Mouse (Mus musculus) spleen, postnatal 4 days (tissue): Measurements from ENCODE around the gene Slc19a1.
A peak's percentile ranks its signal among the peaks of the same experiment; 100 is the strongest.

ENCODE experiments used
- DNase-seq, 2 experiments: peaks; one replicate each; pipeline ENCODE4 v3.0.0; 2022; ENCODE audit warnings: low spot score in 2 of 2

The Slc19a1 gene

GRCm38 (mm10) chr10:77031768-77032375 lies at the start of gene Slc19a1:
Slc19a1 (plus strand) TSS chr10:77032241.
- DNase-seq, result no peak

GRCm38 (mm10) chr10:76988586-76988985 lies 43.5 kb upstream of the Slc19a1 start:
- no peak for DNase-seq

DNA sequence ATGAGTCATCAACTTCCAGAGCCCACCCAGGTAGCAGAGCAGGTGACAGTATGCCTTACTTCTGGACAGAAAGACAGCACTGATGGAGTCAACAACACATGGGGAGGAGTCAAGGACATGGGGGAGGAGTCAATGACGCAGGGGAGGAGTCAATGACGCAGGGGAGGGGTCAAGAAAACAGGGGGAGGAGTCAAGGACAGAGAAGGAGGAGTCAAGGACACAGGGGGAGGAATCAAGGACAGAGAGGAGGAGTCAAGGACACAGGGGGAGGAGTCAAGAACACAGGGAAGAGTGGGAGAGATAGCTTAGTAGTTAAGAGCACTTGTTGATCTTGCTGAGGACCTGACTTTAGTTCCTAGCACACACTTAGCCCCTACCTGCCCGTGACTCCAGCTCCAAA lies 39.6 kb upstream of the Slc19a1 start:
- DNase-seq, result no peak

GRCm38 (mm10) chr10:76997759-76998513 lies 34.1 kb upstream of the Slc19a1 start:
- peak in 1 of 2 experiments; percentile 22 for DNase-seq

DNA sequence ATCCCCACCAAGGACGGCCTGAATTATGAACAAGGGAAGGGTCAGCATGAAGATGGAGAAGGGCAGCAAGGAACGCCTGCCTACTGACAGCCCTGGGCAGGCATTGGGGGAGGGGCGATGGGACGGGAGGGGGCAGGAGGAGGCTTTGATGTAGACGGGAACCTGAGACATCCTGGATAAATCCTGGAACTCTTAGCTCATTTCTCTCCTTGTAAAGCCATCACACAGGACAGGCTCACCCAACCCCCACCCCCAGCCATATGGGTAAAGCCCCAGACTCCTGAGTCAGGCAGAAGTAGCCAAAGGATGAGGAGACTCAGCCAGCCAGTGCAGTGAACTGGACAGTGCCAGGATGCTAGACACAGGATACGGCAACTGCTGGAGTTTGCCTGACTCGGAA lies 27.1 kb upstream of the Slc19a1 start:
- no peak for DNase-seq

GRCm38 (mm10) chr10:77007433-77008108 lies 24.5 kb upstream of the Slc19a1 start:
- no peak for DNase-seq

DNA sequence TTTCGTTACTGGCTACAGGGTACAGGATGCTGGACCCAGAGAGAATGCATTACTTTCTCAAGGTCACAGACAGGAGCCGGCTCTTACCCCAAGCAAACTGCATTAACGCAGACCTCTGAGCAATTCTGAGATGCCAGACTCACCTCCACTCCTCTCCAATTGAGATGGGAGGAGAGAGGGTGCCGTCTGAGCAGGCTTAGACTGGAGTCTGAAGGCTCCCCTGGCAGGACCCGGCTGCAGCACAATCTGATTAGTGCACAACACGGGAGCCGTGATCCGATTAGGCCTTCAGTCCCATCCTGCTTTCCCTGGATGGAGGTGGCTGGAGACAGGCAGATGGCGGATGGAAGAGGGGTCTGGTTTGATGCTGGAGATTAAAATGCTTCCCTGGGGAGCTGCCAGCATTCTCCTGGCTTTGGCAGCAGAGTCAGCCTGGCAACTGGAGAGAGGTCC lies 23.9 kb upstream of the Slc19a1 start:
- no peak for DNase-seq

DNA sequence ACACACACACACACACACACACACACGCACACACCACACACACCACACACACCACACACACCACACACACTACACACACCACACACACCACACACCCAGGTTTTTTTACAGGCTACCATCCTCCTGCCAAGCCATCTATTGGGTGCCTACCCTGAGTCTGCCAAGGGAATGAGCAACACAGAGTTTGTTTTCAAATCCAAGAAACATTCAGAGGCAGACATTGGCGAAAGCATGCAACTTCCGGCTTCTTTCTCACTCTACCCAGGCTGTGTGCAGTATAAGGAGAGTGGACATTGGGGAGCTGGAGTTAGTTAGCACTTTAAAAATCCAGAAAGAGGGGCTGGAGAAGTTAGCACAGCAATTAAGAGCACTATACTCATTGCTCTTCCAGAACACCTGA lies 23.3 kb upstream of the Slc19a1 start:
- DNase-seq, result no peak

DNA sequence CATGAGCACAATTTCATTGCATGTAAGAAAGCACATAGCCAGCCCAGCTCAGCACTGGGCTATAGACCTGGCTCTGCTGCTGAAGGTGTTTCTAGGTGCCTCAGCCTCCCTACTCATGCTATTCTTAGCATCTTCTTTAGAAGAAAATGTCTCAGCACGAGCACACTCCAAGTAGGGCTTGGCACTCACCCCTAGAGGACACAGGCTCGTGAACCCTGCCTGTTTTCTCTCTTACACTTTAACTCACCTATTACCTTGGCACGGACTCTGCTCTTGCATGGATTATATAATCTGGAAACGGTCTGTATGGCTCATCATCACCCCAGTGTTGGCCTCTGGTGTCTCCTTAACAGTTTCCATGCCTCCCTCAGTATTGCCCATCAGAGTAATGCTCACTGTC lies 20.4 kb upstream of the Slc19a1 start:
- DNase-seq, result no peak

DNA sequence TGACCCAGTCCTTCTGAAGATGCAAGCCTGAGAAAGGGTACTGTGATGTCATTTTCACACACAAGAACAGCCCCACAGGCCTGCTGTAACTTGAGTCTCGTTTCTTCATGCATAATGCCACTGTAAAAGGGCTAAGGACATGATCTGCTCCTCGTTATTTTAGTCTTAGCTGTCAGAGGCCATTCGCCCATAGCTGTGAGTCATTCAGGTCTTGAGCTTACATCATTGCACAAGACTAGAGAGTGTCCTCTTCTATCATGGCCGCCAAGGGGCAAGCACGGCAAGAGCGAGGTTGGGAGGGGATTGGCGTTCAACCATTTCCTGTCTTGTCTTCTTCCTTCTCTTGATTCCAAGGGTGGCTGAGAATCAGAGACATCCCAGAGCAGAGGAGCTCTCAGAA lies 16.0 kb upstream of the Slc19a1 start:
- no peak for DNase-seq

DNA sequence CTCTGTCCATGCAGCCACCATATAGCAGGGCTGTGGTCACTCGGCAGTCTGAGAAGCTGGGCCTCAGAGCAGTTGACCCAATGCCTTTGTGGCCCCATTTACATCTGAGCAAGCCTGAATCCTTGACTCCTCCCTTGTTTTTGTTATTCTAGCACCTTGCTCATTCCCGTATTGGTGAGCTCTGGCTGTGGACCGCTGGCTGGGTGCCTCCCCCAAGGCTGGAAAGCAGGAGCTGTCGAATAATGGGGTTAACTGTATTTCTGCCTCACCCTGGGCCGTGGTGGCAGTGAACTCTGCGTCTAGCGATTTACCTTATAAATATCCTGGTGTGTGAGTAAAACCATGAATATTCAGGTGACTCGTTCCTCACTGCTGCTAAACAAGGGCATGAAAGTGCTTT lies 15.5 kb upstream of the Slc19a1 start:
- DNase-seq, result no peak

DNA sequence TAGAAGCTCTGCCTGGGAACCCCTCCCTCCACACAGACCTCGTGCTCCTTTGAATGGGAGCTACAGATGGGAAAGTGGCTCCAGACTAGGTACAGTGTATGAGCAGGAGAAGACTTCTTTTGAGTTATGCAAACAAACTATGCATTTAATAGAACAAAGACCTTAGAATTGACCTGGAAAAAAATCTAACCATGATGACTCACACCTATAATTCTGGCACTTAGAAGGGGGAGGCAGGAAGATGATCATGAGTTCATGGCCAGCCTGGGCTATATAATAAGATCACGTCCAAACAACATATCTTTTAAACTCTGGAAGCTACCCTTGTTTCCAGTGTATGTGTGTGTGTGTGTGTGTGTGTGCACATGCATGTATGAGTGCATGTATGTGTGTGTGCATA lies 15.0 kb upstream of the Slc19a1 start:
- DNase-seq, result no peak

- DNase-seq, result no peak
These were observed 14.4 kb upstream of the Slc19a1 start for GRCm38 (mm10) chr10:77017662-77018061.

GRCm38 (mm10) chr10:77021399-77022052 lies 10.5 kb upstream of the Slc19a1 start:
- DNase-seq, result peak; percentile 66 to 86

- DNase-seq, result no peak
These were observed 9.5 kb upstream of the Slc19a1 start for GRCm38 (mm10) chr10:77022301-77023130.

- DNase-seq, result no peak
These were observed 7.8 kb upstream of the Slc19a1 start for GRCm38 (mm10) chr10:77024231-77024630.

- no peak for DNase-seq
These were observed 5.1 kb upstream of the Slc19a1 start for GRCm38 (mm10) chr10:77026944-77027343.

DNA sequence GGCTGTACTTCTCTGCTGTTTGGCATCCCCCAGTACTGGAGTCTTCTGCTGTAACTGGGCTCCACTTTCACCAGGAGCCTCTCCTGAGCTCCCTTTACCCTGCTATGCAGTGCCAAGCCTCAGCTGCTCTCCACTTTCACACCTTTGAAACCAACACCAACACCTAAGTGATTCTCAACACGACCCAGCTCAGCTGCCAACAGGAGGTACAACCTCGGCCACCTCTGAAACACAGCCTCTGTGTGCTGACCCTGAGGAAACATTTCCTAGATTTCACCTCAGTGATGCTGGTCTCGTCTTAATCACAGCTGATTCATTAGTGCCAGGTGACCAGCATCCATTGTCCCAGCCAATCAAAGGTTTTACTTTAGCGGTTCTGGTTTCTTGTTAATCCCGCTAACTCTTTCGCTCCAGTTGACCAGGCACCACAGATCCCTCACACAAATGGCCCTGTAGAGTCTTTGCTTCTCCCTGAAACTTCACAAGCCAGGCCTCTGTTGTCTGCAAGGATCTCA lies 3.2 kb upstream of the Slc19a1 start:
- no peak for DNase-seq

GRCm38 (mm10) chr10:77029761-77030160 lies 2.3 kb upstream of the Slc19a1 start:
- no peak for DNase-seq

DNA sequence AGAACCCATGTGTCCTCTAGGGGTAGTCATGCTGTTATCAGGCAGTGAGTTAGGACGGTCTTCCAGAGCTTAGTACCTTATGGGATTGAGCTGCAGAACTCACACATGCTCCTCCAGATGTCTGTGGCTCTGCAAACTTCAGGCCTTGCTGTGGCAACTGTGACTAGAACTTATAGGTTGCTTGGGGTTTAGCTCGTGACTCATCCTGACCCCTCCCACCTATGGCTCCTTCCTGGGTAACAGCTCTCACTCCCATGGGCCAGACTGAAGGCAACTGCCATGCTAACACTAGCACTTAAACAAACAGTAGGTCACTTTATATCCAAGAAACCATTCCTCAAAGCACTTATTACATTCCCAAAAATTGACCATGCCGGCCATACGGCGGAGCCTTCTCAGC lies 1.4 kb upstream of the Slc19a1 start:
- DNase-seq, result no peak
